ENCODE assay signal across 1 mouse cellular context in the genomic region with DNA sequence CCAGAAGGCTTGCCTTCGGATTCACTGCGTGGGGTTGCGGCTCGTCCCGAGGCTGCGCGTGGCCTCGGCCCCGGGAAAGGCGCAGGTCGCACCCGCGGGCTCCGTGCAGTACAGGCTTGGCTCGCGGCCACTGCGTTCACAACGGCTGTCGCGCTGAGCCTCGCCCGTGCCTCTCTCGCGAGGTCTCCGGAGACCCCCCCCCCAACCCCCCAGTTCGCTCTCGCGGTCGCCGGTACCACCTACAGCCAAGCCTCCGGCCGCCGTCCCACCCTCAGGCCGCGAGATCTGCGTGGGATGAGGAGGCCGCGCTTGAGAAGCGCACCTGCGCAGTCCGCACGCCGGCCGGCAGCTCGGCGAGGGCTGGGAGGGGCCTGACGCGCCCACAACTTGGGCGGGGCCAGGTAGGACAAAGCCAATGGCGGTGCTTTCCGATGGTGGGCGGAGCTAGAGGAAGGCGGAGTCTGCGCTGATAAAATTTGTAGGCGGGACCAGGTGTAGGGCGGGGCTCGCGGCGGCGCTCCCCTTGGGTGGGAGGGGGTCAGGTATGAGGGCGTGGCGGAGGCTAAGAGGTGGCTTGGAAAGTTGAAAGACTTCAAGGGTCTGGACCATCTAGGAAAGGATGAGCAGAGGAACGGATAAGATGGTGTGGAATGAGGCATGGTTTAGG.
TF ChIP-seq lines count a peak whose summit lies in the region.

No protein-coding gene starts in this region.

TF ChIP-seq in CH12.LX, 34 proteins besides CTCF, POLR2A, EP300 and RAD21 (continued from another document):
- TF ChIP-seq NRF1 (IDR thresholded peaks at IDR 0.05; ENCODE audit: low read depth, low read length) (peak; percentile 88), E2F4 (IDR thresholded peaks at IDR 0.05; ENCODE audit: insufficient replicate concordance, low read depth, low read length) (no peak), POLR2AphosphoS2 (IDR thresholded peaks at IDR 0.05; ENCODE audit: low read depth, low read length) (no peak), GABPA (IDR thresholded peaks at IDR 0.05; ENCODE audit: insufficient replicate concordance, low read depth, low read length) (no peak), ELF1 (IDR thresholded peaks at IDR 0.05; ENCODE audit: low read depth, low read length) (peak; percentile 66), ETS1 (conservative IDR thresholded peaks at IDR 0.05; ENCODE audit: low read depth, low read length) (no peak), NELFE (IDR thresholded peaks at IDR 0.05; ENCODE audit: low read depth, low read length) (peak; percentile 79), MXI1 (IDR thresholded peaks at IDR 0.05; ENCODE audit: low read depth, low read length) (peak; percentile 76; the same call in 1 of the 2 replicates), CHD2 (IDR thresholded peaks at IDR 0.05; ENCODE audit: low read length) (peak; percentile 96), ZNF384 (IDR thresholded peaks at IDR 0.05; ENCODE audit: low read depth, low read length) (no peak)
